Mouse (Mus musculus) stomach, embryonic 15.5 days (tissue): ENCODE data around the gene Mroh8. TPM values are rescaled to one million over a fixed set of nuclear protein-coding genes. Genes with fewer than 3 reads are reported as not detected.
"Not testable (repeated sequence)": the region's sequence is repeated elsewhere in the genome, so short reads cannot be mapped to it uniquely, and the experiment has no call there.

Experiments used
- ATAC-seq: fragments of 200-750 bp; cut with Nextera tagmentation; 2 replicates; pipeline ENCODE4 v1.8.0; 2017; ENCODE audit warnings: low read depth, moderate number of reproducible peaks, moderate TSS enrichment; ENCODE audit not compliant: insufficient read depth, low FRiP score
- H3K27ac ChIP-seq: fragments of 300-500 bp; sonication (generic); 2 replicates; pipeline ENCODE4 v1.5.1; 2015; ENCODE audit warnings: mild to moderate bottlenecking, inconsistent platforms
- H3K27me3 ChIP-seq: fragments of 300-500 bp; sonication (generic); replicated peaks from 2 replicates; pipeline ENCODE4 v1.6.1; 2015; ENCODE audit warnings: inconsistent platforms
- H3K36me3 ChIP-seq: fragments of 300-500 bp; sonication (generic); 2 replicates; pipeline ENCODE4 v1.6.1; 2015; ENCODE audit warnings: inconsistent platforms
- H3K4me1 ChIP-seq: fragments of 300-500 bp; sonication (generic); 2 replicates; pipeline ENCODE4 v1.6.1; 2015; ENCODE audit warnings: inconsistent platforms
- H3K4me2 ChIP-seq: fragments of 300-500 bp; sonication (generic); 2 replicates; pipeline ENCODE4 v1.6.1; 2015; ENCODE audit warnings: mild to moderate bottlenecking, inconsistent platforms
- H3K4me3 ChIP-seq: fragments of 300-500 bp; sonication (generic); replicated peaks from 2 replicates; pipeline ENCODE4 v1.5.1; 2015; ENCODE audit warnings: inconsistent platforms
- H3K9ac ChIP-seq: fragments of 300-500 bp; sonication (generic); 2 replicates; pipeline ENCODE4 v1.6.1; 2015; ENCODE audit warnings: inconsistent platforms
- H3K9me3 ChIP-seq: fragments of 300-500 bp; sonication (generic); 2 replicates; pipeline ENCODE4 v1.6.1; 2016; ENCODE audit warnings: inconsistent platforms
- WGBS: fragments of 180-500 bp; shearing (Covaris S2); methylation state at CpG from one replicate; pipeline ENCODE4 v1.1.7; 2015; 5-methylcytosine and 5-hydroxymethylcytosine counted together
- polyA plus RNA-seq: library from polyadenylated mRNA; unstranded; fragments of >200 nt; fragmentation: Nextera tagmentation; extraction: Ambion mirVana; gene quantifications from 2 replicates; pipeline ENCODE4 v1.2.1, GENCODE M21; 2015

Mroh8 gene
- polyA plus RNA-seq, 1 experiment from 2014 or later: 0.76 TPM

DNA sequence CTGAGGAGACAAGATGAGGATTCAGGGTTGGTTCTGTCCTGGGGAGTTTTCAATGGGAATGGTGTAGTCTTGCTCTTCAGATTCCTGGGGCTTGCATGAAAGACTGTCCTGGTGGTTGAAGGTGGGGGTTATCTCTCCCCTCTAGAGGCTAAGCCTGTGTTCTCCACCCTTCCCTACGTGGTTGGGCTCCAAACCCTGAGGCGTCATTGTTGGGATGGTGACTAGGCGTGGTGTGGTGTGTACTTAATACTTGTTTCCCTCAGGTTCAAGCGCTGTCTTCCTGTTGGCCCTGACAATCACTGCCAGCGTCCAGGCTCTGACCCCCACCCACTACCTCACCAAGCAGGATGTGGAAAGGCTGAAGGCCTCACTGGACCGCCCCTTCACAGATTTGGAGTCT lies 4.0 kb upstream of the Mroh8 start:
- WGBS: 76% methylated on average over 6 of the region's 6 CpGs

DNA sequence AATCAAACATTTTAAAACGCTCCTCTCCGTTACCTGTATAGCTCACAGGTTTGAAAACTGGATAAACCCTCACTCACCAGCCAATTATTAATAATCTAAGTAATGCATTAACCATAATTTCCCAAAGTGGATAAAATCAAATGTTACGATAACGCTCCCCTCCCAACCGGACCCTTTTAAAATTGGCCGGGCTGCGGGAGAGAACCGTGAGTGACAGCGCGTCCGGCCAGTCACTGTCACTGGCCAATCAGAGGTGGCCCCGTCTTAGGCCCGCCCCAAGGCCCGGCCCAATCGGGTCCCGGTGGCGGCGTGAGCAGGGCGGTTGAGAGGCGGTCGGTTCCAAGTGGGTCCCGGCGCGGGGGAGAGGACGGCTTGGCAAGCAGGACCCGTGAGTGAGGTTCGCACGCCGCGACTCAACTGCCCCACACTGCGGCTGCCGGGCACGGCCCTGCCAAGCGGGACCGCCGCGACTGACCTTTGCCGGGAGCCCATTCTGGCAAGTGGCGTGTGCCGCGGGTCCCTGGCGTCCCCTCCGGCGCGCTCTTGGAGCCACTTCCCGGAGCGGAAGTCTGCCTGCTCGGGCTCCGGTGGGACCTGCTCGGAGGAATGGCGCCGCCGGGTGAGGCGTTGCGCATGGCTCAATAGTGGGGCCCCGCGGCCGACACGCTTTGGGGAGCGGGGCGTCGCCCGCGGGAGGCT lies 483 bp downstream of the Mroh8 start, which contains the start of gene Rpn2:
Gene Rpn2 (plus strand): TSS at position 301 of the 699 bp plus-strand sequence.
- Histone ChIP-seq H3K27me3 (no peaks in the 10 kb centered on the region), H3K4me3 (peak within 1 kb of the TSS; percentile 100), H3K27ac (peak within 1 kb of the TSS; percentile 95), H3K4me1 (peaks cover 14% of the 10 kb centered on the region), H3K36me3 (no peaks in the 10 kb centered on the region), H3K9ac (peak within 1 kb of the TSS; percentile 96), H3K4me2 (peak within 1 kb of the TSS; percentile 56), H3K9me3 (no peaks in the 10 kb centered on the region)
- peak; percentile 100 for ATAC-seq
- under 1% methylated on average over 61 of the region's 64 CpGs for WGBS

More for the DNA sequence above, 4.0 kb upstream of the Mroh8 start:
- no peak overlapping the region for H3K4me2 ChIP-seq
- no peak for ATAC-seq
- no peak overlapping the region for H3K4me3 ChIP-seq
- 0 out of 2 replicates have a peak, but pooled peaks cover 9% of the 10 kb centered on the region for H3K36me3 ChIP-seq
- peaks cover 10% of the 10 kb centered on the region for H3K4me1 ChIP-seq
- H3K27ac ChIP-seq: no peak overlapping the region
- H3K9me3 ChIP-seq: no peaks in the 10 kb centered on the region
- H3K27me3 ChIP-seq: no peaks in the 10 kb centered on the region
- H3K9ac ChIP-seq: no peak overlapping the region

DNA sequence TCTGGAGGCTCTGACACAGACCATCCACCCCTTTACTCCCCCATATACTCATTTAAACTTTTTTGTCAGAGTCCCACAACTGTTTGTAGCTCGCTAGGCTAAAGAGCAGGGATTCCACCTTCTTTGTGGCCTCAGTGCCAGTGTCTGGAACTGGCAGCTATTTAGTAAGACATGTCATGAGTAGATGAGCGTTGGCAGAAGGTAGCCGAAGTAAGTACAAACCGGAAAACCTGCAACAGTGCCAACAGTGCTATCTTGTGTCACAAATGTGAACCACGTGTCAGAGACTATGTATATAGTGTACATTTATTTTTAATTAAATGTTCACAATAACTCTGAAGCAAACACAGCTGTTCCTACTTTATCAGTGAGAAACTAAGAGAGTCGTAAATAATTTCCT lies 15.5 kb downstream of the Mroh8 start:
- Histone ChIP-seq H3K9ac (no peak overlapping the region), H3K27me3 (no peaks in the 10 kb centered on the region), H3K4me2 (no peak overlapping the region), H3K36me3 (no peaks in the 10 kb centered on the region), H3K4me3 (no peak overlapping the region), H3K4me1 (no peaks in the 10 kb centered on the region), H3K27ac (no peak overlapping the region), H3K9me3 (no peaks in the 10 kb centered on the region)
- 50% methylated on average over 6 of the region's 6 CpGs for WGBS
- ATAC-seq: no peak

DNA sequence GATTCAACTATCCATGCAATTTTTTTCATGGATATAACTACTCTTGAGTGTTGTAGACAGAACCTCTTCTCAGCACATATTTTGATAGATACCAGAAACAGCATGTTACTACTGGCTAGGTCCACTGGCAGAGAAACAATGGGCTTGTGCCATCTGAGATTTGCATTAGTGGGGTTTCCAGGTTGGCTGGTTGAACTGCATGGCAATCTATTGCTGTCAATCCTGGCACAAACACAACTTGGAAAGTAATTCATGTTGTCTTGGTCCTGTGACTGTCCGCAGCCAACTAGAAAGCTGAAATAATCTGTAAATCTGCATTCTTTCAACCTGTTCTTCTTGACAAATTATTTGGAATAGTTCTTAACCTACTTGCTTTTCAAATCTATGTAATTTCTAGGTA lies 16.2 kb downstream of the Mroh8 start:
- Histone ChIP-seq H3K4me2 (no peak overlapping the region), H3K4me1 (no peaks in the 10 kb centered on the region), H3K4me3 (no peak overlapping the region), H3K27me3 (no peaks in the 10 kb centered on the region), H3K9ac (no peak overlapping the region), H3K27ac (no peak overlapping the region), H3K36me3 (no peaks in the 10 kb centered on the region), H3K9me3 (no peaks in the 10 kb centered on the region)
- no peak for ATAC-seq
- WGBS: 83% methylated on average over 1 of the region's 1 CpGs

DNA sequence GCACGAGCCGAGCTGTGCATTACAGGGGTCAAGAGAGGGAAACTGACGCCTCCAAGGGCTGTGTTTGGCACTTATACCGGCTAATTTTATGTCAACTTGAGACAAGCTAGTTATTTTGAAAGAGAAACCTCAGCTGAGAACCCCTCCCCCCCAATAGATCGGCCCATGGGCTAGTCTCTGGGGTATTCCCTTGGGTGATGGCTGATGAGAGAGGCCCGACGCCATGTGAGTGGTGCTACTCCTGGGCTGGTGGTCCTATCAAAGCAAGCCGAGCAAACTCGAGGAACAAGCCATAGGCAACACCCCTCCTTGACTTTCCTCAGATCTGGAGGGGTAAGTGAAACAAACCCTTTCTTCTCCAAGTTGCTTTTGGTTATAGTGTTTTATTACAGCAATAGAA lies 16.8 kb downstream of the Mroh8 start:
- WGBS: 60% methylated on average over 9 of the region's 9 CpGs
- Histone ChIP-seq H3K4me3 (no peak overlapping the region), H3K4me1 (no peaks in the 10 kb centered on the region), H3K4me2 (no peak overlapping the region), H3K9ac (no peak overlapping the region), H3K27me3 (no peaks in the 10 kb centered on the region), H3K27ac (no peak overlapping the region), H3K36me3 (no peaks in the 10 kb centered on the region), H3K9me3 (no peaks in the 10 kb centered on the region)
- ATAC-seq: no peak

DNA sequence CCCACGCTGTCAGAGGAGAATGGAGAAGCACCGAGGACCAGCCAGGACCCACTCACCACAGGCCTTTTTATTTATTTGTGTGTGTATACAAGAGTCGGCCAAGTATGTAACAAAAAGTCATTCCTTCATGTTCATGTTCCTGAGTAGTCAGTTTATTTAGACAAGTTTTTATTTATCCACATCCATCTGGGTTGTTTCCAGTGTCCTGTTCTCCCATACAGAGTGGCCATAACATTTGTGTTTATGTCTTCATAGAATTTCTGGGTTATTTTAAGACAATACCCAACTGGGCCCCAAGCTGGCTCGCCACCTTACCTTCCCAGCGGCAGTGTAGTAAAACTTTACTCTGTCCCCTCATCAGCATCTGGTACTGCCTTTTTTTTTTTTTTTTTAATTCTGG lies 17.4 kb downstream of the Mroh8 start:
- Histone ChIP-seq H3K36me3 (no peaks in the 10 kb centered on the region), H3K4me1 (no peaks in the 10 kb centered on the region), H3K4me2 (no peak overlapping the region), H3K4me3 (no peak overlapping the region), H3K27me3 (no peaks in the 10 kb centered on the region), H3K27ac (no peak overlapping the region), H3K9me3 (no peaks in the 10 kb centered on the region), H3K9ac (no peak overlapping the region)
- 55% methylated on average over 5 of the region's 5 CpGs for WGBS
- no peak for ATAC-seq

DNA sequence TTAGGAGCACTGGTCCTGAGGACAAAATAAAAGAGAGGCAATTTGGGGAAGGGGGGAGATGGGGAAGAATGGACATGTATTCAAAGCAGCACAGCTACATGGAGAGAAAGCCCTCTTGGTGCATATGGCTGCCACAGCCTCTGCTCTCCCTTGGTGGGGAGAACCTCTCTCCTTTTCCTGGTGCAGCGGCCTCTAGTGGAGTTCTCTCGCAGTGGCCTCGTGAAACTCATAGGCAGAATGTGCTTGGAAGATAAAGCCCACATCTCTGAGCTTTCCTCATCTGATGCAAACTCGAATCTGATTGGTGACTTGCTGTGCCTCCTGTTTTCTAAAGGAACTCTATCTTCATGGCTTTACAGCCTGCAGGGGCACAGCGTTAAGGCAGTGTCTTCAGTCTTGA lies 19.6 kb downstream of the Mroh8 start:
- no peaks in the 10 kb centered on the region for H3K36me3 ChIP-seq
- no peak overlapping the region for H3K27ac ChIP-seq
- no peak for ATAC-seq
- H3K4me1 ChIP-seq: no peaks in the 10 kb centered on the region
- H3K4me3 ChIP-seq: no peak overlapping the region
- 10% methylated on average over 5 of the region's 5 CpGs for WGBS
- no peaks in the 10 kb centered on the region for H3K9me3 ChIP-seq
- no peak overlapping the region for H3K9ac ChIP-seq
- no peaks in the 10 kb centered on the region for H3K27me3 ChIP-seq
- no peak overlapping the region for H3K4me2 ChIP-seq

DNA sequence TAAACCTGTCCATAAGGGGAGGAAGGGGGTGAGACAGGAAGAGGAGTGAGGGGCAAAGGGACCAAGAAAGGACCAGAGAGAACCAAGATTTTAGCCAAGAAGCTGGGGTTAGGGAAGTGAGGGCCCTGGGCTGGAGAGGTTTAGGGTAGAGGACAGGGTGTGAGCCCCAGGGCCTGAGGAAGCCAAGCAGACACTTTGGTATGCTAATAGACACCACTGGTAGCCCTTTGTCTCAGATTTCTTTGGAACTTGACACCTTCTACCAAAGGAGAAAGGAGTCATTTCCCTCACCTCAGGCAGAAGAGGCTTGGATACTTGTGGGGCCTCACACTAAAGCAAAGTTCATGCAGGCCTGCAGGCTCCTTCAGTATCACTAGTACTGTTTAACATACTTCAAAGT lies 31.2 kb downstream of the Mroh8 start:
- Histone ChIP-seq H3K27me3 (no peaks in the 10 kb centered on the region), H3K4me1 (no peaks in the 10 kb centered on the region), H3K36me3 (no peaks in the 10 kb centered on the region), H3K9me3 (no peaks in the 10 kb centered on the region), H3K9ac (no peak overlapping the region), H3K4me2 (no peak overlapping the region), H3K4me3 (no peak overlapping the region), H3K27ac (no peak overlapping the region)
- no peak for ATAC-seq

DNA sequence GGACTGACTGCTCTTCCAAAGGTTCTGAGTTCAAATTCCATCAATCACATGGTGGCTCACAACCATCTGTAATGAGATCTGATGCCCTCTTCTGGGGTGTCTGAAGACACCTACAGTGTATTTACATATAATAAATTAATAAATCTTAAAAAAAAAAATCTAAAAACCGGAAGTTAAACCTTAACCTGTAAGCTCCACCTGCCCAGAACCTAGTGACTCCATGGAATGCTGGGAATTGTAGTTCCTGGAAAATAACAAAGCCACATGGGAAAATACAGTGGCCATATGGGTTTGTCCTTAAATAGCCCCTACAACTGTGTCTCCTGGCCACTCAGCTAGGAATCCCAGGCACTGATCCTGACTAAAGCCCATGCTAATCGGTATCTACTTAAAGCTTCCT lies 33.7 kb downstream of the Mroh8 start:
- no peak for ATAC-seq
- 71% methylated on average over 2 of the region's 2 CpGs for WGBS
- Histone ChIP-seq H3K9ac (no peak overlapping the region), H3K4me2 (no peak overlapping the region), H3K9me3 (no peaks in the 10 kb centered on the region), H3K36me3 (no peaks in the 10 kb centered on the region), H3K27ac (no peak overlapping the region), H3K4me1 (no peaks in the 10 kb centered on the region), H3K27me3 (no peaks in the 10 kb centered on the region), H3K4me3 (no peak overlapping the region)

DNA sequence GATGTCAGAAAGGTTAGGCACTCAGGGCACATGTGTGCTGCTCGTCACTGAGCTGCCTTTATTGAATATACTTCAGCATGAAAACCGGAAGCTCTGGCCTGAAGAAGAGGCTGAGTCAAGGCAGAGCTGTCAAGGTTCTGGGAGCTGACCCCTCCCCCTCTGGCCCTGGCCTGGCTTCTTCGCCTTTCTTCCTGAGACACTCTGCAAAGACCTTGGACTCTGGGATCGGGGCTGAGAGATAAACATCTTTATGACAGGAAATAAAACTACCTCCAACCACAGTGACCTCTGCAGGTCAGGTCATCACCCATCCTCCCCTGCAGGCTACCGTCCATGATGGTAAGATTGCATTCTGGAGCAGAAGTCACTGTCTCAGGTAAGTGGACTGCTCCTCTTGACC lies 34.3 kb downstream of the Mroh8 start:
- Histone ChIP-seq H3K4me1 (no peaks in the 10 kb centered on the region), H3K4me2 (no peak overlapping the region), H3K4me3 (no peak overlapping the region), H3K27me3 (no peaks in the 10 kb centered on the region), H3K9ac (no peak overlapping the region), H3K9me3 (no peaks in the 10 kb centered on the region), H3K27ac (no peak overlapping the region), H3K36me3 (no peaks in the 10 kb centered on the region)
- ATAC-seq: no peak
- WGBS: 25% methylated on average over 5 of the region's 5 CpGs

DNA sequence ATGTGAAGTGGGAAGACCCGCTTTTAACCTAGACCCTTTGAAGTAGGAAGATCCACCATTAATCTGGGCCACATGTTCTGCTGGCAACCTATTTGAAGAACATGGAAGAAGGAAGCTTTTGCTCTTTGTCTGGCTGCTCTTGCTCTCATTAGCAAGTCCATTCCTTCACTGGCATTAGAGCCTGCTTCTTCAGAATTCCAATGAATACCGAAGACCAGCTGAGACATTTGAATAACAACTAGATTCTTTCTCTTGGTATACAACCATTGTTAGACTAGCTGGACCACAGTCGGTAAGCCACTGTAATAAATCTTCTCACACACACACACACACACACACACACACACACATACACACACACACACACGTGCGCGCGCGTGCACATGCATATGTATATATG lies 43.4 kb downstream of the Mroh8 start:
- WGBS: 91% methylated on average over 8 of the region's 8 CpGs
- Histone ChIP-seq H3K9me3 (no peaks in the 10 kb centered on the region), H3K27ac (no peak overlapping the region), H3K36me3 (no peaks in the 10 kb centered on the region), H3K9ac (no peak overlapping the region), H3K27me3 (no peaks in the 10 kb centered on the region), H3K4me3 (no peak overlapping the region), H3K4me1 (no peaks in the 10 kb centered on the region), H3K4me2 (no peak overlapping the region)
- ATAC-seq: no peak

DNA sequence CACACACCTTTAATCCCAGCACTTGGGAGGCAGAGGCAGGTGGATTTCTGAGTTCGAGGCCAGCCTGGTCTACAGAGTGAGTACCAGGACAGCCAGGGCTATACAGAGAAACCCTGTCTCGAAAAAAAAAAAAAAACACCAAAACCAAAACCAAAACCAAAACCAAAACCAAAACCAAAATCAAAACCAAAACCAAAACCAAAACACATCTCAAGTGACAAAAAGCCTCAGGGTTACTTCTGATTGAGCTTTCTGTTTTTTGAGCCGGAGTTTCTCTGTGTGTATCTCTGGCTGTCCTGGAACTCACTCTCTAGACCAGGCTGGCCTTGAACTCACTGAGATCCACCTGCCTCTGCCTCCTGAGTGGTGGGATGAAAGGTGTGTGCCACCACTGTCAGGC lies 57.4 kb downstream of the Mroh8 start:
- H3K36me3 ChIP-seq, H3K27ac ChIP-seq, H3K9me3 ChIP-seq, H3K4me3 ChIP-seq, H3K4me2 ChIP-seq, H3K27me3 ChIP-seq, H3K9ac ChIP-seq, H3K4me1 ChIP-seq, ATAC-seq: not testable (repeated sequence)
- 84% methylated on average over 3 of the region's 3 CpGs for WGBS

DNA sequence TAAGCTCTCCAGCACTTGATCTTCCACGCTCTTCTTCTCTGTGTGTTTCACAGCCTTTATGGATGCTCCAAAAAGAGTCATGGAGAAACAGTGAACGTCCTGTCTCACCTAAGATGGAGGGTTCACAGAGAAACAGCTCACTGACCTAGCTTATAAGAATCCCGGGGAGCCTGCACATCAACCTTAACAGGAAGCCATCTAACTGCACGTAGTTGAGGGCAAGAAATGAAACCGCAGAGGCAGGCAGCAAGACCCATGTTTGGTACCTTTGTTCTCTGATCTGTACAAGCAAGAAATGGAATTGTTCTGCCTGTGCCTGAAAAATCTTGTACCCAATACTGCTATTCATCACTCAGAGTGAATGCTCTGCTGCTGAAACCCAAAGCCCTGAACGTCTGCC lies 59.2 kb downstream of the Mroh8 start:
- Histone ChIP-seq H3K9ac (no peak overlapping the region), H3K4me3 (no peak overlapping the region), H3K4me2 (no peak overlapping the region), H3K4me1 (no peaks in the 10 kb centered on the region), H3K27me3 (no peaks in the 10 kb centered on the region), H3K36me3 (no peaks in the 10 kb centered on the region), H3K27ac (no peak overlapping the region), H3K9me3 (no peaks in the 10 kb centered on the region)
- 81% methylated on average over 6 of the region's 6 CpGs for WGBS
- no peak for ATAC-seq
